ENCODE assay signal across 8 mouse cellular contexts in genomic region chr11:97040301-97041021, GRCm38 (mm10). TPM values are rescaled to one million over a fixed set of nuclear protein-coding genes. Genes with fewer than 3 reads are reported as not detected.
DNase-seq lines count a peak whose midpoint lies in the region; ATAC-seq lines count a peak whose summit lies in the region.

No protein-coding gene starts in this region.

- H3K27ac ChIP-seq in heart, embryonic 15.5 days, result no peak overlapping the region
- H3K27ac ChIP-seq in brown adipose tissue, adult 24 weeks (replicated peaks; ENCODE audit: low read depth, low read length), result no peak overlapping the region
- peak overlapping the region; percentile 72; the same call in 1 of the 2 replicates for H3K27ac ChIP-seq in hindbrain, embryonic 15.5 days (replicated peaks)
- H3K27ac ChIP-seq in midbrain, embryonic 14.5 days (replicated peaks; ENCODE audit: low read depth, low read length), result peak overlapping the region; percentile 52; the same call in 1 of the 2 replicates

- no peak for DNase-seq in heart, postnatal 10 days
- no peak for DNase-seq in midbrain, embryonic 14.5 days
- no peak for DNase-seq in urinary bladder, postnatal 10 days (ENCODE audit: low spot score)
- DNase-seq in ovary, postnatal 14 days (ENCODE audit: low spot score), result no peak
- no peak for DNase-seq in lung, postnatal 25 days (ENCODE audit: low spot score)

- H3K27me3 ChIP-seq in heart, embryonic 15.5 days, result no peaks in the 10 kb centered on the region
- no peaks in the 10 kb centered on the region for H3K27me3 ChIP-seq in hindbrain, embryonic 15.5 days
- no peaks in the 10 kb centered on the region for H3K27me3 ChIP-seq in midbrain, embryonic 14.5 days (ENCODE audit: control insufficient read depth, insufficient read depth, low read length)

- H3K9ac ChIP-seq in heart, embryonic 15.5 days, result peak overlapping the region; percentile 49; the same call in 1 of the 2 replicates
- H3K9ac ChIP-seq in hindbrain, embryonic 15.5 days, result 0 out of 2 replicates have a peak overlapping the region, but pooled peaks have one; percentile 54
- H3K9ac ChIP-seq in midbrain, embryonic 14.5 days (replicated peaks; ENCODE audit: low read length), result 0 out of 2 replicates have a peak overlapping the region, but pooled peaks have one; percentile 45

- WGBS in heart, embryonic 15.5 days, result 36% methylated on average over 12 of the region's 12 CpGs
- 49% methylated on average over 12 of the region's 12 CpGs for WGBS in hindbrain, embryonic 15.5 days
- 50% methylated on average over 12 of the region's 12 CpGs for WGBS in midbrain, embryonic 14.5 days

- H3K4me1 ChIP-seq in heart, embryonic 15.5 days (replicated peaks), result peaks cover 13% of the 10 kb centered on the region
- no peaks in the 10 kb centered on the region; the same call in 1 of the 2 replicates for H3K4me1 ChIP-seq in brown adipose tissue, adult 24 weeks (ENCODE audit: control insufficient read depth, insufficient read depth, insufficient read length, low read length)
- peaks cover 16% of the 10 kb centered on the region for H3K4me1 ChIP-seq in hindbrain, embryonic 15.5 days (replicated peaks)
- H3K4me1 ChIP-seq in midbrain, embryonic 14.5 days (ENCODE audit: control insufficient read depth, insufficient read depth, low read length), result peaks cover 13% of the 10 kb centered on the region; the same call in 1 of the 2 replicates

- no peaks in the 10 kb centered on the region for H3K9me3 ChIP-seq in heart, embryonic 15.5 days (replicated peaks)
- H3K9me3 ChIP-seq in hindbrain, embryonic 15.5 days, result no peaks in the 10 kb centered on the region
- no peaks in the 10 kb centered on the region for H3K9me3 ChIP-seq in midbrain, embryonic 14.5 days (ENCODE audit: control insufficient read depth, low read length)

- peak overlapping the region; percentile 94 for H3K4me3 ChIP-seq in heart, embryonic 15.5 days
- H3K4me3 ChIP-seq in brown adipose tissue, adult 24 weeks (ENCODE audit: insufficient read depth, low read depth, low read length), result peak overlapping the region; percentile 65; the same call in 1 of the 2 replicates
- H3K4me3 ChIP-seq in hindbrain, embryonic 15.5 days, result peak overlapping the region; percentile 96
- peak overlapping the region; percentile 63 for H3K4me3 ChIP-seq in midbrain, embryonic 14.5 days (replicated peaks; ENCODE audit: low read depth, low read length)

- intact Hi-C loops in heart, postnatal 10 days (cut with DNase I), result no loop called here

- no peak for ATAC-seq in heart, embryonic 15.5 days (replicated peaks; ENCODE audit: insufficient number of reproducible peaks, insufficient read depth, low FRiP score, low read depth)
- no peak for ATAC-seq in hindbrain, embryonic 15.5 days (ENCODE audit: low FRiP score, low read depth)
- ATAC-seq in midbrain, embryonic 14.5 days (ENCODE audit: low FRiP score, low TSS enrichment), result no peak

- peaks cover 8% of the 10 kb centered on the region; the same call in 1 of the 2 replicates for H3K36me3 ChIP-seq in heart, embryonic 15.5 days
- H3K36me3 ChIP-seq in hindbrain, embryonic 15.5 days, result peaks cover 6% of the 10 kb centered on the region; the same call in 1 of the 2 replicates
- H3K36me3 ChIP-seq in midbrain, embryonic 14.5 days (ENCODE audit: control insufficient read depth, insufficient read depth, low read length), result 0 out of 2 replicates have a peak, but pooled peaks cover 6% of the 10 kb centered on the region

- H3K4me2 ChIP-seq in heart, embryonic 15.5 days, result peak overlapping the region; percentile 95
- H3K4me2 ChIP-seq in hindbrain, embryonic 15.5 days, result peak overlapping the region; percentile 89
- H3K4me2 ChIP-seq in midbrain, embryonic 14.5 days (ENCODE audit: low read length), result peak overlapping the region; percentile 78

RNA-seq across cellular contexts. Expression of gene Lrrc46, which starts 0.7 kb away (rescaled TPM):
- polyA plus RNA-seq in heart, embryonic 15.5 days (2015; fragmentation: Nextera tagmentation; extraction: Ambion mirVana), result 0.72 and 1.1 TPM in 2 replicates
- total RNA-seq in heart, postnatal 10 days (2021), result under 1 TPM; 0.31 to 0.45 TPM
- polyA plus RNA-seq in brown adipose tissue, adult 24 weeks (2012; ENCODE audit: insufficient read depth, insufficient read length, missing spikeins), result 1.1 TPM in 1 of 2 replicates, not detected in the other
- polyA plus RNA-seq in hindbrain, embryonic 15.5 days (2015; fragmentation: Nextera tagmentation; extraction: Ambion mirVana), result 3.3 and 3.6 TPM in 2 replicates
- 2.3 and 3.0 TPM in 2 replicates for polyA plus RNA-seq in midbrain, embryonic 14.5 days (2014; fragmentation: Nextera tagmentation; extraction: Ambion mirVana)

RNA-seq across cellular contexts. Expression of gene Mrpl10, which starts 0.9 kb away (rescaled TPM):
- polyA plus RNA-seq in heart, embryonic 15.5 days (2015; fragmentation: Nextera tagmentation; extraction: Ambion mirVana), result 61.1 and 67.3 TPM in 2 replicates
- total RNA-seq in heart, postnatal 10 days (2021), result 10 to 100 TPM; 85.0 to 86.5 TPM
- polyA plus RNA-seq in brown adipose tissue, adult 24 weeks (2012; ENCODE audit: insufficient read depth, insufficient read length, missing spikeins), result 121 and 122 TPM in 2 replicates
- 62.2 and 63.9 TPM in 2 replicates for polyA plus RNA-seq in hindbrain, embryonic 15.5 days (2015; fragmentation: Nextera tagmentation; extraction: Ambion mirVana)
- 54.2 and 62.2 TPM in 2 replicates for polyA plus RNA-seq in midbrain, embryonic 14.5 days (2014; fragmentation: Nextera tagmentation; extraction: Ambion mirVana)

RNA-seq across cellular contexts. Expression of gene Osbpl7, which starts 10.0 kb away (rescaled TPM):
- polyA plus RNA-seq in heart, embryonic 15.5 days (2015; fragmentation: Nextera tagmentation; extraction: Ambion mirVana), result 4.4 and 8.5 TPM in 2 replicates
- 1 to 10 TPM; 5.7 to 6.1 TPM for total RNA-seq in heart, postnatal 10 days (2021)
- polyA plus RNA-seq in brown adipose tissue, adult 24 weeks (2012; ENCODE audit: insufficient read depth, insufficient read length, missing spikeins), result 0.87 and 1.6 TPM in 2 replicates
- polyA plus RNA-seq in hindbrain, embryonic 15.5 days (2015; fragmentation: Nextera tagmentation; extraction: Ambion mirVana), result 12.1 and 12.2 TPM in 2 replicates
- 7.8 and 8.9 TPM in 2 replicates for polyA plus RNA-seq in midbrain, embryonic 14.5 days (2014; fragmentation: Nextera tagmentation; extraction: Ambion mirVana)

RNA-seq across cellular contexts. Expression of gene Scrn2, which starts 10.7 kb away (rescaled TPM):
- polyA plus RNA-seq in heart, embryonic 15.5 days (2015; fragmentation: Nextera tagmentation; extraction: Ambion mirVana), result 14.7 and 20.3 TPM in 2 replicates
- 10 to 100 TPM; 11.3 to 16.1 TPM for total RNA-seq in heart, postnatal 10 days (2021)
- polyA plus RNA-seq in brown adipose tissue, adult 24 weeks (2012; ENCODE audit: insufficient read depth, insufficient read length, missing spikeins), result 13.1 and 13.4 TPM in 2 replicates
- 14.5 and 15.1 TPM in 2 replicates for polyA plus RNA-seq in hindbrain, embryonic 15.5 days (2015; fragmentation: Nextera tagmentation; extraction: Ambion mirVana)
- 11.3 and 15.6 TPM in 2 replicates for polyA plus RNA-seq in midbrain, embryonic 14.5 days (2014; fragmentation: Nextera tagmentation; extraction: Ambion mirVana)

RNA-seq across cellular contexts. Expression of gene Sp6, which starts 27.3 kb away (rescaled TPM):
- polyA plus RNA-seq in heart, embryonic 15.5 days (2015; fragmentation: Nextera tagmentation; extraction: Ambion mirVana), result 0.09 and 0.15 TPM in 2 replicates
- total RNA-seq in heart, postnatal 10 days (2021), result under 1 TPM; 0.12 to 0.15 TPM
- polyA plus RNA-seq in brown adipose tissue, adult 24 weeks (2012; ENCODE audit: insufficient read depth, insufficient read length, missing spikeins), result not detected in 2 replicates
- polyA plus RNA-seq in hindbrain, embryonic 15.5 days (2015; fragmentation: Nextera tagmentation; extraction: Ambion mirVana), result 0.43 and 0.62 TPM in 2 replicates
- polyA plus RNA-seq in midbrain, embryonic 14.5 days (2014; fragmentation: Nextera tagmentation; extraction: Ambion mirVana), result 0.15 TPM in 1 of 2 replicates, not detected in the other

Comparison
In these comparisons a context has a peak if more than half of its experiments do, and no peak if none do; other contexts are left out.
1. H3K27ac ChIP-seq: peak in hindbrain, embryonic 15.5 days (single experiment) and midbrain, embryonic 14.5 days (single experiment); none in heart, embryonic 15.5 days (single experiment) and brown adipose tissue, adult 24 weeks (single experiment).
2. Peak in every context shown above with its lines, with median percentiles within 50 percentile points of each other: H3K4me2 ChIP-seq, H3K4me3 ChIP-seq and H3K9ac ChIP-seq.